Mouse (Mus musculus) brain, embryonic 14.5 days (tissue): ENCODE data around the gene Arhgap21.

ENCODE experiments used
- CTCF ChIP-seq: fragments of 200-500 bp; IDR thresholded peaks from 2 replicates; pipeline ENCODE4 v1.5.1; 2012; ENCODE audit warnings: inconsistent platforms, mild to moderate bottlenecking, moderate library complexity, borderline replicate concordance; ENCODE audit not compliant: insufficient read depth, insufficient read length; ENCODE audit errors: extremely low read depth
- POLR2A ChIP-seq: fragments of 200-500 bp; IDR thresholded peaks from 2 replicates; pipeline ENCODE4 v1.6.1; 2012; ENCODE audit warnings: mild to moderate bottlenecking, inconsistent platforms, borderline replicate concordance; ENCODE audit not compliant: poor library complexity, insufficient read depth, insufficient read length, severe bottlenecking; ENCODE audit errors: extremely low read depth

GRCm38 (mm10) chr2:20849346-20849745, 119.3 kb downstream of the Arhgap21 start:
- TF ChIP-seq CTCF (no peak), POLR2A (no peak)
